Mouse (Mus musculus) erythroblast, embryonic 14.5 days (primary cell): ENCODE measurements at regions not wholly inside any gene's neighbourhood (a gene's known extent, or its start where the extent isn't known, plus 50 kb on each side); places are given as distances from the start of the nearest gene placed in this dataset.

Source experiments
- GATA1 ChIP-seq: IDR thresholded peaks from 2 replicates; pipeline ENCODE4 v1.6.1; 2012; ENCODE audit warnings: low read length, inconsistent platforms, mixed read lengths
- TAL1 ChIP-seq: IDR thresholded peaks from 3 replicates; pipeline ENCODE4 v1.6.1; 2012; ENCODE audit warnings: low read length, inconsistent platforms, mixed read lengths

DNA sequence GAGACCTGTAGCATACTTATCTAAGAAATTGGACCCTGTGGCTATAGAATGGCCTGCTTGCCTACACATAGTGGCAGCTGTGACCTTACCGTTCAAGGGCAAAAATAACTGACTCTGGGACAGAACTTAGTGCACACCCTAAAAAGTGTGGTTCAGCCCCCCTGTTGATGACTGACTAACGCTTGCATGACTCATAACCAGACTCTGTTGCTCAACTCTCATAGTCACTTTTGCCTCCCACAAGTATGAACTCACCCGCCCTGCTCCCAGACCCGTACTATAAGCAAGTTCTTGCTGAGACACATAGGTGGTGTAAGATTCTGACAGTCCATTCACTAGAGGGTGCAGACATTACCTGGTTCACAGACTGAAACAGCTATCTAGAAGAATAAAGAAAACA is 424.3 kb upstream of the Cntn5 start:
- no peak for TF ChIP-seq GATA1
- no peak for TF ChIP-seq TAL1
